In the genomic region with DNA sequence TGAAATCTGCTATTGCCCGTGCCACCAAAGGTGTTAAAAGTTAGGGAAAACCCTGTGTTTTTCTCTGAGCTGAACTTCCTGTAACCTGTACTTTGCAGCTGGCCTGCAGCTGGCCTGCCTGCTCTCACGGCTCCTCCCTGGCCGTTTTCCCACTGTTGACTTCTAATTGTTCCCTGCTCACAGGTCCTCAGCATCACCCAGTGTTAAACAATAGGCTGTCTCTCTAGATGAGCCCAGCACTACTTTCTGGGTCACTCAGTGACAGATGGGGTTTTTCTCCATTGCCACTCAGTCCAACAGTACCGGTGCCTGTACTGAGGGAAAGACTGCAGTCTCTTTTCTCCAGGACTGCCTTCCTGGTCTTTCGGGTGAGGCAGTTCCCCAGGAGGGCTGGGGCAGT, we compare ENCODE assay signal across 12 mouse cellular contexts. TPM values are rescaled to one million over a fixed set of nuclear protein-coding genes. Genes with fewer than 3 reads are reported as not detected.
DNase-seq lines count a peak whose midpoint lies in the region; ATAC-seq and TF ChIP-seq lines count a peak whose summit lies in the region.
"Had no signal": no experiment of that assay in that cellular context is flagged by ENCODE, and none has a peak within 500 bp of the region (broad histone marks: within the 10 kb centered on the region; RNA-seq: fewer than 3 reads in every experiment).

No protein-coding gene starts in this region.

- H3K4me1 ChIP-seq in midbrain, embryonic 10.5 days = peaks cover 7% of the 10 kb centered on the region; the same call in 1 of the 2 replicates
- no peaks in the 10 kb centered on the region for H3K4me1 ChIP-seq in midbrain, postnatal 0 days (ENCODE audit: insufficient read depth, low read length)
- H3K4me1 ChIP-seq in forebrain, embryonic 13.5 days = no peaks in the 10 kb centered on the region

- peak; percentile 15 for DNase-seq in gastrocnemius, postnatal 25 days
- no peak for DNase-seq in gastrocnemius, adult 18-20 months (ENCODE audit: low spot score)
- no peak for DNase-seq in midbrain, embryonic 10.5 days (ENCODE audit: low spot score)
- DNase-seq in midbrain, postnatal 0 days (ENCODE audit: low spot score) = no peak
- peak; percentile 51 for DNase-seq in kidney, postnatal 14 days
- DNase-seq in right cerebral cortex, postnatal 4 days = no peak
- no peak for DNase-seq in testis, postnatal 14 days (ENCODE audit: low spot score)
- DNase-seq: gastrocnemius, postnatal 14 days; midbrain, embryonic 14.5 days; right cerebral cortex, adult 18-20 months had no signal

- ATAC-seq in midbrain, postnatal 0 days (ENCODE audit: low FRiP score) = no peak
- ATAC-seq in forebrain, embryonic 13.5 days = no peak

- TF ChIP-seq CTCF in midbrain, postnatal 0 days (IDR thresholded peaks at IDR 0.05) = no peak

- H3K36me3 ChIP-seq in midbrain, embryonic 10.5 days = 0 out of 2 replicates have a peak, but pooled peaks cover 3% of the 10 kb centered on the region
- H3K36me3 ChIP-seq in midbrain, postnatal 0 days (ENCODE audit: insufficient read depth, low read length) = no peaks in the 10 kb centered on the region
- H3K36me3 ChIP-seq in forebrain, embryonic 13.5 days (ENCODE audit: poor library complexity, severe bottlenecking) = 0 out of 2 replicates have a peak, but pooled peaks cover 3% of the 10 kb centered on the region

- no peak overlapping the region for H3K9ac ChIP-seq in midbrain, postnatal 0 days (replicated peaks; ENCODE audit: low read length, poor library complexity, severe bottlenecking)
- no peak overlapping the region for H3K9ac ChIP-seq in forebrain, embryonic 13.5 days

- no peak overlapping the region for H3K4me3 ChIP-seq in midbrain, embryonic 10.5 days
- H3K4me3 ChIP-seq in midbrain, postnatal 0 days (ENCODE audit: low read depth, low read length) = no peak overlapping the region
- H3K4me3 ChIP-seq in forebrain, embryonic 13.5 days = no peak overlapping the region

- no peak overlapping the region for H3K4me2 ChIP-seq in midbrain, postnatal 0 days (ENCODE audit: low read depth, low read length, poor library complexity, severe bottlenecking)
- no peak overlapping the region for H3K4me2 ChIP-seq in forebrain, embryonic 13.5 days

- H3K27me3 ChIP-seq in midbrain, embryonic 10.5 days (ENCODE audit: low read depth, poor library complexity, severe bottlenecking) = no peaks in the 10 kb centered on the region
- no peaks in the 10 kb centered on the region for H3K27me3 ChIP-seq in midbrain, postnatal 0 days (ENCODE audit: insufficient read depth, low read length)
- H3K27me3 ChIP-seq in forebrain, embryonic 13.5 days = no peaks in the 10 kb centered on the region
- H3K27me3 ChIP-seq: CH12.LX had no signal

- peaks cover 4% of the 10 kb centered on the region; the same call in 1 of the 2 replicates for H3K9me3 ChIP-seq in midbrain, embryonic 10.5 days (replicated peaks)
- H3K9me3 ChIP-seq in midbrain, postnatal 0 days (ENCODE audit: low read length) = no peaks in the 10 kb centered on the region
- H3K9me3 ChIP-seq in forebrain, embryonic 13.5 days (replicated peaks) = no peaks in the 10 kb centered on the region

- H3K27ac ChIP-seq in midbrain, embryonic 10.5 days (replicated peaks) = 0 out of 2 replicates have a peak overlapping the region, but pooled peaks have one; percentile 38
- no peak overlapping the region for H3K27ac ChIP-seq in midbrain, postnatal 0 days (ENCODE audit: low read depth, low read length)
- H3K27ac ChIP-seq in forebrain, embryonic 13.5 days = no peak overlapping the region

- 50% methylated on average over 5 of the region's 5 CpGs for WGBS in midbrain, embryonic 10.5 days
- 46% methylated on average over 5 of the region's 5 CpGs for WGBS in midbrain, postnatal 0 days
- 48% methylated on average over 5 of the region's 5 CpGs for WGBS in forebrain, embryonic 13.5 days

RNA-seq across cellular contexts. Expression of gene Nceh1, which starts 22.3 kb away (rescaled TPM):
- total RNA-seq in gastrocnemius, postnatal 25 days (2021) = 10 to 100 TPM; 20.2 to 21.8 TPM
- 10 to 100 TPM; 17.8 to 20.0 TPM for total RNA-seq in gastrocnemius, adult 18-20 months (2021)
- polyA plus RNA-seq in midbrain, embryonic 10.5 days (2016; fragmentation: Nextera tagmentation; extraction: Ambion mirVana) = 4.6 and 4.9 TPM in 2 replicates
- total RNA-seq in midbrain, postnatal 0 days (2014; rRNA removed) = 33.6 and 34.0 TPM in 2 replicates
- polyA plus RNA-seq in midbrain, postnatal 0 days (2015; fragmentation: Nextera tagmentation; extraction: Ambion mirVana) = 30.2 and 33.4 TPM in 2 replicates
- 4.5 TPM in 2 replicates for polyA plus RNA-seq in forebrain, embryonic 13.5 days (2015; fragmentation: Nextera tagmentation; extraction: Ambion mirVana)

RNA-seq across cellular contexts. Expression of gene Ect2, which starts 51.4 kb away (rescaled TPM):
- total RNA-seq in gastrocnemius, postnatal 25 days (2021) = under 1 TPM; 0.88 to 0.95 TPM
- total RNA-seq in gastrocnemius, adult 18-20 months (2021) = under 1 TPM in 1 of 2 experiments, not detected in 1; 0.07 TPM
- polyA plus RNA-seq in midbrain, embryonic 10.5 days (2016; fragmentation: Nextera tagmentation; extraction: Ambion mirVana) = 102 and 106 TPM in 2 replicates
- total RNA-seq in midbrain, postnatal 0 days (2014; rRNA removed) = 2.8 and 3.9 TPM in 2 replicates
- polyA plus RNA-seq in midbrain, postnatal 0 days (2015; fragmentation: Nextera tagmentation; extraction: Ambion mirVana) = 2.2 and 2.5 TPM in 2 replicates
- 67.1 and 72.6 TPM in 2 replicates for polyA plus RNA-seq in forebrain, embryonic 13.5 days (2015; fragmentation: Nextera tagmentation; extraction: Ambion mirVana)

Comparison
In these comparisons a context has a peak if more than half of its experiments do, and no peak if none do; other contexts are left out.
1. DNase-seq: peak in gastrocnemius, postnatal 25 days (single experiment) and kidney, postnatal 14 days (single experiment); none in gastrocnemius, adult 18-20 months (single experiment), midbrain, embryonic 10.5 days (single experiment), midbrain, postnatal 0 days (single experiment), right cerebral cortex, postnatal 4 days (single experiment) and testis, postnatal 14 days (single experiment).